Mouse (Mus musculus): Measurements from ENCODE around the gene Dock10. TPM values are rescaled to one million over a fixed set of nuclear protein-coding genes. Genes with fewer than 3 reads are reported as not detected.

Dock10 gene
- polyA plus RNA-seq, 1 experiment, result 23.4 TPM

- H3K4me1 ChIP-seq (ENCODE audit: control insufficient read depth, insufficient read depth, low read length), result no peaks in the 10 kb centered on the region; the same call in 1 of the 2 replicates
- H3K27ac ChIP-seq (ENCODE audit: control insufficient read depth, insufficient read depth, low read depth, low read length, poor library complexity), result no peak overlapping the region
- TF ChIP-seq POLR2A (IDR thresholded peaks at IDR 0.05; ENCODE audit: borderline replicate concordance, control insufficient read depth, low read depth, low read length) (no peak), CTCF (IDR thresholded peaks at IDR 0.05; ENCODE audit: control insufficient read depth, insufficient read depth, low read length) (no peak)
Measured at GRCm38 (mm10) chr1:80720146-80720545, 38.2 kb downstream of the Dock10 start.

GRCm38 (mm10) chr1:80719436-80719835, 38.9 kb downstream of the Dock10 start:
- H3K4me1 ChIP-seq (ENCODE audit: control insufficient read depth, insufficient read depth, low read length), result no peaks in the 10 kb centered on the region; the same call in 1 of the 2 replicates
- no peak overlapping the region for H3K4me3 ChIP-seq (replicated peaks; ENCODE audit: control insufficient read depth, low read depth, low read length)
- TF ChIP-seq CTCF (IDR thresholded peaks at IDR 0.05; ENCODE audit: control insufficient read depth, insufficient read depth, low read length), result no peak
- no peak for TF ChIP-seq POLR2A (IDR thresholded peaks at IDR 0.05; ENCODE audit: borderline replicate concordance, control insufficient read depth, low read depth, low read length)
- WGBS, result 36% methylated on average over 6 of the region's 6 CpGs
- no peak overlapping the region for H3K27ac ChIP-seq (ENCODE audit: control insufficient read depth, insufficient read depth, low read depth, low read length, poor library complexity)

More at GRCm38 (mm10) chr1:80720146-80720545, 38.2 kb downstream of the Dock10 start:
- no peak overlapping the region for H3K4me3 ChIP-seq (replicated peaks; ENCODE audit: control insufficient read depth, low read depth, low read length)

DNA sequence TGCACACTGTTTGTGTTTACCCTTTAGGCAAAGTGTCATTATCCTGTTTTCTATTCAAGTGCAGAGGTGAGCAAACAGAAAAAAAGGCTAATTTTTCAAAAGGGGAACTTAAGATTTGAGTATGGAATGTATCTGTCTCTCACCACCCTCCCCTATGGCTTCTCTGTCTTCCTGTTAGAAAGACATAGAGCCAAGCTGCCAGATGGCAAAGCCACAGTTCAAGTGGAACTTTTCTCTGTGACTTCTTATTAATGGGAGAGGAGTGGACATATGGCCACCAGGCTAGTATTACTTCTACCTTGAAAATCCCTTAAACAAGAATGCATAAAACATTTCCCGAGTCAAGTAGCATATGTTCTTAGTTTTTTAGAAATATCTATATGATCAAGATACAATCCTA, 39.7 kb downstream of the Dock10 start:
- WGBS, result 81% methylated on average over 1 of the region's 1 CpGs
- Histone ChIP-seq H3K4me1 (ENCODE audit: control insufficient read depth, insufficient read depth, low read length) (peaks cover 3% of the 10 kb centered on the region), H3K4me3 (replicated peaks; ENCODE audit: control insufficient read depth, low read depth, low read length) (no peak overlapping the region), H3K27ac (ENCODE audit: control insufficient read depth, insufficient read depth, low read depth, low read length, poor library complexity) (no peak overlapping the region)
- TF ChIP-seq POLR2A (IDR thresholded peaks at IDR 0.05; ENCODE audit: borderline replicate concordance, control insufficient read depth, low read depth, low read length) (no peak), CTCF (IDR thresholded peaks at IDR 0.05; ENCODE audit: control insufficient read depth, insufficient read depth, low read length) (no peak)

- Histone ChIP-seq H3K4me3 (replicated peaks; ENCODE audit: control insufficient read depth, low read depth, low read length) (no peak overlapping the region), H3K27ac (ENCODE audit: control insufficient read depth, insufficient read depth, low read depth, low read length, poor library complexity) (no peak overlapping the region), H3K4me1 (ENCODE audit: control insufficient read depth, insufficient read depth, low read length) (peaks cover 3% of the 10 kb centered on the region)
- 42% methylated on average over 3 of the region's 3 CpGs for WGBS
- no peak for TF ChIP-seq POLR2A (IDR thresholded peaks at IDR 0.05; ENCODE audit: borderline replicate concordance, control insufficient read depth, low read depth, low read length)
- no peak for TF ChIP-seq CTCF (IDR thresholded peaks at IDR 0.05; ENCODE audit: control insufficient read depth, insufficient read depth, low read length)
Measured at GRCm38 (mm10) chr1:80715917-80716316, 42.4 kb downstream of the Dock10 start.

DNA sequence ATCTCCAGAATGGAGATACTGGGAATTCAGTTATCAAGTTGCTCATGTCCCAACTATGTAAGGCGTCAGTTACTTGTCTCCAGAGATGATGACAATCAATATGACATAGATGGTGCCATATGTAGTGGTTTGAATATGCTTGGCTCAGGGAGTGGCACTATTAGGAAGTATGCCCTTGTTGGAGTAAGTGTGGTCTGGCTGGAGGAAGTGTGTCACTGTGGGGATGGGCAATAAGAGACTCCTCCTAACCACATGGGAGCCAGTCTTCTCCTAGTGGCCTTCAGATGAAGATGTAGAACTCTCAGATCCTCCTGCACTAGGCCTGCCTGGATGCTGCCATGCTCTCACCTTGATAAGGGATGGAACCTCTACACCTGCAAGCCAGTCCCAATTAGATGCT, 44.4 kb downstream of the Dock10 start:
- no peak overlapping the region for H3K27ac ChIP-seq (ENCODE audit: control insufficient read depth, insufficient read depth, low read depth, low read length, poor library complexity)
- H3K4me1 ChIP-seq (ENCODE audit: control insufficient read depth, insufficient read depth, low read length), result peaks cover 3% of the 10 kb centered on the region
- H3K4me3 ChIP-seq (replicated peaks; ENCODE audit: control insufficient read depth, low read depth, low read length), result no peak overlapping the region
- no peak for TF ChIP-seq CTCF (IDR thresholded peaks at IDR 0.05; ENCODE audit: control insufficient read depth, insufficient read depth, low read length)
- TF ChIP-seq POLR2A (IDR thresholded peaks at IDR 0.05; ENCODE audit: borderline replicate concordance, control insufficient read depth, low read depth, low read length), result no peak
- WGBS, result 72% methylated on average over 1 of the region's 1 CpGs

GRCm38 (mm10) chr1:80710607-80711261, 47.6 kb downstream of the Dock10 start:
- Histone ChIP-seq H3K27ac (ENCODE audit: control insufficient read depth, insufficient read depth, low read depth, low read length, poor library complexity) (no peak overlapping the region), H3K4me3 (replicated peaks; ENCODE audit: control insufficient read depth, low read depth, low read length) (no peak overlapping the region), H3K4me1 (ENCODE audit: control insufficient read depth, insufficient read depth, low read length) (peaks cover 3% of the 10 kb centered on the region)
- 63% methylated on average over 8 of the region's 8 CpGs for WGBS
- TF ChIP-seq POLR2A (IDR thresholded peaks at IDR 0.05; ENCODE audit: borderline replicate concordance, control insufficient read depth, low read depth, low read length) (no peak), CTCF (IDR thresholded peaks at IDR 0.05; ENCODE audit: control insufficient read depth, insufficient read depth, low read length) (no peak)

DNA sequence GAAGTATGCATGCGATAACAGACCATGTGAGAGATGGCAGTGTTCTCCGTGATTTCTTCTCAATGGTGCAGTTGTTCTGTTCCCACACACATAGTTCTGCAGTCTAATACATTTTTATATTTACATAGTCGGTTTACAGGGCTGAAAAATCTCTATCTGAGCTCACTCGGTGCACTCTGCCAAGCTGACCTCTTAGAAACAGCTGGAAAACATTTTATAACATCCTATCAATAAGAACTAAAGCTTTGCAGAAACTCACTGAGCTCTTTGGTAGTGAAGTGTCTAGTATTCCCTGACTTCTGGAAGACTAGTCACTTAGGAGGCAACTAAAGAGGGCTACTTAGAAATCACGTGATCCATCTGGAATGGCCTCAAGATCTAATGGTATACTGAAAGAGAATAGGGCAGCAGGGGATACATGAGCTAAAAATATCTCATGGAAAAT, 48.2 kb downstream of the Dock10 start:
- Histone ChIP-seq H3K4me3 (replicated peaks; ENCODE audit: control insufficient read depth, low read depth, low read length) (no peak overlapping the region), H3K27ac (ENCODE audit: control insufficient read depth, insufficient read depth, low read depth, low read length, poor library complexity) (no peak overlapping the region), H3K4me1 (ENCODE audit: control insufficient read depth, insufficient read depth, low read length) (peaks cover 3% of the 10 kb centered on the region)
- TF ChIP-seq CTCF (IDR thresholded peaks at IDR 0.05; ENCODE audit: control insufficient read depth, insufficient read depth, low read length) (no peak), POLR2A (IDR thresholded peaks at IDR 0.05; ENCODE audit: borderline replicate concordance, control insufficient read depth, low read depth, low read length) (no peak)
- WGBS, result 82% methylated on average over 5 of the region's 5 CpGs

- 86% methylated on average over 14 of the region's 14 CpGs for WGBS
- TF ChIP-seq POLR2A (IDR thresholded peaks at IDR 0.05; ENCODE audit: borderline replicate concordance, control insufficient read depth, low read depth, low read length), result no peak
- TF ChIP-seq CTCF (IDR thresholded peaks at IDR 0.05; ENCODE audit: control insufficient read depth, insufficient read depth, low read length), result no peak
- H3K27ac ChIP-seq (ENCODE audit: control insufficient read depth, insufficient read depth, low read depth, low read length, poor library complexity), result no peak overlapping the region
- H3K4me1 ChIP-seq (ENCODE audit: control insufficient read depth, insufficient read depth, low read length), result peaks cover 3% of the 10 kb centered on the region
- no peak overlapping the region for H3K4me3 ChIP-seq (replicated peaks; ENCODE audit: control insufficient read depth, low read depth, low read length)
Measured at GRCm38 (mm10) chr1:80709299-80709698, 49.0 kb downstream of the Dock10 start.
